Mouse (Mus musculus) erythroblast, embryonic 14.5 days (primary cell): ENCODE results near the gene Gm47955.

Experiments
- GATA1 ChIP-seq: IDR thresholded peaks from 2 replicates; pipeline ENCODE4 v1.6.1; 2012; ENCODE audit warnings: low read length, inconsistent platforms, mixed read lengths
- TAL1 ChIP-seq: IDR thresholded peaks from 3 replicates; pipeline ENCODE4 v1.6.1; 2012; ENCODE audit warnings: low read length, inconsistent platforms, mixed read lengths

- TF ChIP-seq TAL1, result no peak
- no peak for TF ChIP-seq GATA1
These were observed 17.8 kb downstream of the Gm47955 start for GRCm38 (mm10) chr1:82977840-82978239.
